Mouse (Mus musculus): ENCODE measurements around the gene Rpa2. TPM values are rescaled to one million over a fixed set of nuclear protein-coding genes. Genes with fewer than 3 reads are reported as not detected.

Rpa2 gene
- polyA plus RNA-seq, 1 experiment from 2014 or later = 182 TPM

- 90% methylated on average over 5 of the region's 5 CpGs for WGBS
- ATAC-seq (ENCODE audit: insufficient number of reproducible peaks, low FRiP score, low TSS enrichment, low read depth) (no peak), DNase-seq (ENCODE audit: low spot score) (no peak)
- H3K4me3 ChIP-seq (ENCODE audit: low read depth, low read length) = no peak overlapping the region
- H3K4me1 ChIP-seq (ENCODE audit: control insufficient read depth, insufficient read depth, low read length) = no peaks in the 10 kb centered on the region
- no peaks in the 10 kb centered on the region for H3K36me3 ChIP-seq (ENCODE audit: control insufficient read depth, insufficient read depth, low read length)
- no peak overlapping the region for H3K27ac ChIP-seq (replicated peaks; ENCODE audit: low read depth, low read length)
- no peaks in the 10 kb centered on the region for H3K9me3 ChIP-seq (ENCODE audit: control insufficient read depth, low read length)
- no peaks in the 10 kb centered on the region for H3K27me3 ChIP-seq (ENCODE audit: control insufficient read depth, insufficient read depth, low read length)
- H3K4me2 ChIP-seq (ENCODE audit: low read depth, severe bottlenecking) = no peak overlapping the region
- no peak overlapping the region for H3K9ac ChIP-seq (ENCODE audit: low read length)
Observed at GRCm38 (mm10) chr4:132803212-132803611, 35.1 kb downstream of the Rpa2 start.

- 91% methylated on average over 7 of the region's 7 CpGs for WGBS
- DNase-seq (ENCODE audit: low spot score) = no peak
- Histone ChIP-seq H3K4me2 (ENCODE audit: low read depth, severe bottlenecking) (no peak overlapping the region), H3K36me3 (ENCODE audit: control insufficient read depth, insufficient read depth, low read length) (no peaks in the 10 kb centered on the region), H3K4me3 (ENCODE audit: low read depth, low read length) (no peak overlapping the region), H3K27ac (replicated peaks; ENCODE audit: low read depth, low read length) (no peak overlapping the region), H3K4me1 (ENCODE audit: control insufficient read depth, insufficient read depth, low read length) (no peaks in the 10 kb centered on the region), H3K9ac (ENCODE audit: low read length) (no peak overlapping the region), H3K27me3 (ENCODE audit: control insufficient read depth, insufficient read depth, low read length) (no peaks in the 10 kb centered on the region), H3K9me3 (ENCODE audit: control insufficient read depth, low read length) (no peaks in the 10 kb centered on the region)
- ATAC-seq (ENCODE audit: insufficient number of reproducible peaks, low FRiP score, low TSS enrichment, low read depth) = no peak
Observed at GRCm38 (mm10) chr4:132803876-132804275, 35.7 kb downstream of the Rpa2 start.

GRCm38 (mm10) chr4:132804331-132804730 lies 36.2 kb downstream of the Rpa2 start:
- whole genome bisulfite sequencing = 88% methylated on average over 6 of the region's 6 CpGs
- H3K27ac ChIP-seq (replicated peaks; ENCODE audit: low read depth, low read length) = no peak overlapping the region
- H3K27me3 ChIP-seq (ENCODE audit: control insufficient read depth, insufficient read depth, low read length) = no peaks in the 10 kb centered on the region
- ATAC-seq (ENCODE audit: insufficient number of reproducible peaks, low FRiP score, low TSS enrichment, low read depth) = no peak
- H3K4me2 ChIP-seq (ENCODE audit: low read depth, severe bottlenecking) = no peak overlapping the region
- H3K9me3 ChIP-seq (ENCODE audit: control insufficient read depth, low read length) = no peaks in the 10 kb centered on the region
- no peak overlapping the region for H3K4me3 ChIP-seq (ENCODE audit: low read depth, low read length)
- H3K36me3 ChIP-seq (ENCODE audit: control insufficient read depth, insufficient read depth, low read length) = no peaks in the 10 kb centered on the region
- H3K4me1 ChIP-seq (ENCODE audit: control insufficient read depth, insufficient read depth, low read length) = no peaks in the 10 kb centered on the region
- no peak overlapping the region for H3K9ac ChIP-seq (ENCODE audit: low read length)
- no peak for DNase-seq (ENCODE audit: low spot score)

GRCm38 (mm10) chr4:132805146-132805545 lies 37.0 kb downstream of the Rpa2 start:
- ATAC-seq (ENCODE audit: insufficient number of reproducible peaks, low FRiP score, low TSS enrichment, low read depth) = no peak
- 83% methylated on average over 5 of the region's 5 CpGs for WGBS
- H3K36me3 ChIP-seq (ENCODE audit: control insufficient read depth, insufficient read depth, low read length) = no peaks in the 10 kb centered on the region

GRCm38 (mm10) chr4:132805599-132806197 lies 37.6 kb downstream of the Rpa2 start:
- no peak overlapping the region for H3K27ac ChIP-seq (replicated peaks; ENCODE audit: low read depth, low read length)
- H3K27me3 ChIP-seq (ENCODE audit: control insufficient read depth, insufficient read depth, low read length) = no peaks in the 10 kb centered on the region
- H3K4me3 ChIP-seq (ENCODE audit: low read depth, low read length) = no peak overlapping the region
- H3K9ac ChIP-seq (ENCODE audit: low read length) = no peak overlapping the region
- DNase-seq (ENCODE audit: low spot score) (no peak), ATAC-seq (ENCODE audit: insufficient number of reproducible peaks, low FRiP score, low TSS enrichment, low read depth) (no peak)
- no peaks in the 10 kb centered on the region for H3K4me1 ChIP-seq (ENCODE audit: control insufficient read depth, insufficient read depth, low read length)
- WGBS = 89% methylated on average over 12 of the region's 12 CpGs
- H3K9me3 ChIP-seq (ENCODE audit: control insufficient read depth, low read length) = peaks cover 2% of the 10 kb centered on the region; the same call in 1 of the 2 replicates
- H3K4me2 ChIP-seq (ENCODE audit: low read depth, severe bottlenecking) = no peak overlapping the region
- H3K36me3 ChIP-seq (ENCODE audit: control insufficient read depth, insufficient read depth, low read length) = no peaks in the 10 kb centered on the region

More at GRCm38 (mm10) chr4:132805146-132805545, 37.0 kb downstream of the Rpa2 start:
- no peak overlapping the region for H3K4me2 ChIP-seq (ENCODE audit: low read depth, severe bottlenecking)
- H3K4me1 ChIP-seq (ENCODE audit: control insufficient read depth, insufficient read depth, low read length) = no peaks in the 10 kb centered on the region
- H3K27ac ChIP-seq (replicated peaks; ENCODE audit: low read depth, low read length) = no peak overlapping the region
- no peak for DNase-seq (ENCODE audit: low spot score)
- H3K9ac ChIP-seq (ENCODE audit: low read length) = no peak overlapping the region
- no peak overlapping the region for H3K4me3 ChIP-seq (ENCODE audit: low read depth, low read length)
- no peaks in the 10 kb centered on the region for H3K9me3 ChIP-seq (ENCODE audit: control insufficient read depth, low read length)
- no peaks in the 10 kb centered on the region for H3K27me3 ChIP-seq (ENCODE audit: control insufficient read depth, insufficient read depth, low read length)

GRCm38 (mm10) chr4:132806620-132807191 lies 38.6 kb downstream of the Rpa2 start:
- no peak overlapping the region for H3K4me2 ChIP-seq (ENCODE audit: low read depth, severe bottlenecking)
- no peak overlapping the region for H3K4me3 ChIP-seq (ENCODE audit: low read depth, low read length)
- H3K9ac ChIP-seq (ENCODE audit: low read length) = no peak overlapping the region
- ATAC-seq (ENCODE audit: insufficient number of reproducible peaks, low FRiP score, low TSS enrichment, low read depth) (no peak), DNase-seq (ENCODE audit: low spot score) (no peak)
- 90% methylated on average over 7 of the region's 7 CpGs for WGBS
- H3K27me3 ChIP-seq (ENCODE audit: control insufficient read depth, insufficient read depth, low read length) = no peaks in the 10 kb centered on the region
- H3K27ac ChIP-seq (replicated peaks; ENCODE audit: low read depth, low read length) = no peak overlapping the region
- H3K9me3 ChIP-seq (ENCODE audit: control insufficient read depth, low read length) = peaks cover 4% of the 10 kb centered on the region; the same call in 1 of the 2 replicates
- H3K36me3 ChIP-seq (ENCODE audit: control insufficient read depth, insufficient read depth, low read length) = no peaks in the 10 kb centered on the region
- H3K4me1 ChIP-seq (ENCODE audit: control insufficient read depth, insufficient read depth, low read length) = no peaks in the 10 kb centered on the region

GRCm38 (mm10) chr4:132807771-132808641 lies 39.9 kb downstream of the Rpa2 start:
- no peak overlapping the region for H3K4me3 ChIP-seq (ENCODE audit: low read depth, low read length)
- no peaks in the 10 kb centered on the region for H3K27me3 ChIP-seq (ENCODE audit: control insufficient read depth, insufficient read depth, low read length)
- H3K27ac ChIP-seq (replicated peaks; ENCODE audit: low read depth, low read length) = no peak overlapping the region
- no peak for ATAC-seq (ENCODE audit: insufficient number of reproducible peaks, low FRiP score, low TSS enrichment, low read depth)
- no peaks in the 10 kb centered on the region for H3K36me3 ChIP-seq (ENCODE audit: control insufficient read depth, insufficient read depth, low read length)
- WGBS = 74% methylated on average over 5 of the region's 5 CpGs
- no peak overlapping the region for H3K9ac ChIP-seq (ENCODE audit: low read length)
- DNase-seq (ENCODE audit: low spot score) = no peak
- no peak overlapping the region for H3K4me2 ChIP-seq (ENCODE audit: low read depth, severe bottlenecking)
- no peaks in the 10 kb centered on the region for H3K4me1 ChIP-seq (ENCODE audit: control insufficient read depth, insufficient read depth, low read length)
- H3K9me3 ChIP-seq (ENCODE audit: control insufficient read depth, low read length) = peaks cover 4% of the 10 kb centered on the region; the same call in 1 of the 2 replicates

GRCm38 (mm10) chr4:132809621-132810020 lies 41.5 kb downstream of the Rpa2 start:
- WGBS = 92% methylated on average over 5 of the region's 5 CpGs
- H3K4me1 ChIP-seq (ENCODE audit: control insufficient read depth, insufficient read depth, low read length) = no peaks in the 10 kb centered on the region
- H3K36me3 ChIP-seq (ENCODE audit: control insufficient read depth, insufficient read depth, low read length) = no peaks in the 10 kb centered on the region
- H3K4me2 ChIP-seq (ENCODE audit: low read depth, severe bottlenecking) = no peak overlapping the region
- H3K4me3 ChIP-seq (ENCODE audit: low read depth, low read length) = no peak overlapping the region
- no peak for ATAC-seq (ENCODE audit: insufficient number of reproducible peaks, low FRiP score, low TSS enrichment, low read depth)
- no peaks in the 10 kb centered on the region for H3K27me3 ChIP-seq (ENCODE audit: control insufficient read depth, insufficient read depth, low read length)
- peaks cover 4% of the 10 kb centered on the region; the same call in 1 of the 2 replicates for H3K9me3 ChIP-seq (ENCODE audit: control insufficient read depth, low read length)
- DNase-seq (ENCODE audit: low spot score) = no peak
- no peak overlapping the region for H3K27ac ChIP-seq (replicated peaks; ENCODE audit: low read depth, low read length)
- H3K9ac ChIP-seq (ENCODE audit: low read length) = no peak overlapping the region
